Comparison of ENCODE assay signal across 9 mouse cellular contexts in the genomic region with DNA sequence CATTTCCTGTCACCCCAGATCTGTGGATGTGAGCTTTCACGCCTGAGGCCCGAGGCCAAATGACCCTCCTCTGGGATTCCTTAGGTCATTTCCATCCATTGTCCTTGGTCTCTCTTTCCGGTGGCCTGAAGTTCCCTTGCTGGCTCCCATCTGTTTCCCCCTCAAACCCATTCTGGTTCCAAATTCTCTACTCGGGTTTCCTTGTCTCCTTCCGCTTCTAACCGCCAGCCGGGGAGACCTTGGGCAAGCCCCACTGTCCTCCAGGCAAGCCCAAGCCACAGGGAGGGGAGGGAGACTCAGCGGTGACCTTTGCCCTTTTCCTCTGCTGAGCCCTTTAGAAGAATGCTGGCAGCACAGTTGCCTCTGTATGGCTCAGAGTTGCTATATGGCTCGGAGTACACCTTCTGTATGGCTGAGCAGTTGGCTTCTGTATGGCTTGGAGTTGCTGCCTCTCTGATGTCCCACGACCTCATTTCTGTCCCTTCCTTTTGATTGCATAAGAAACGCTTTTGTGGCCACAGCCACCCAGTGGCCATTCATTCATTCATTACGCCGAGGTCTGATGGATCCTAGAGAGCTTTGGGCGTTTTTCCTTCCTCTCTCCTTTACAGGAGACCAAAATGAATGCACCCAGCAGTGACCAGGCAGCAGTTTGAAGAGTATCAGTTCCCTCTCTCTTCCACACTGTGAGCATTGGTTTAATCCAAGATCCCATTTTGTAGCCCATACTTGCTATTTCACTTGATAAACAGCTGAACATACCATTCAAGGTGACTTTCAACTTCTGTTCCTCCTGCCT. TPM values are rescaled to one million over a fixed set of nuclear protein-coding genes. Genes with fewer than 3 reads are reported as not detected.
DNase-seq lines count a peak whose midpoint lies in the region; ATAC-seq and TF ChIP-seq lines count a peak whose summit lies in the region.
"Had no signal": no experiment of that assay in that cellular context is flagged by ENCODE, and none has a peak within 500 bp of the region (broad histone marks: within the 10 kb centered on the region; RNA-seq: fewer than 3 reads in every experiment).

No protein-coding gene starts in this region.

- H3K4me1 ChIP-seq in heart, embryonic 16.5 days (ENCODE audit: control insufficient read depth, insufficient read depth, low read length), result no peaks in the 10 kb centered on the region; the same call in 1 of the 2 replicates
- peaks cover 14% of the 10 kb centered on the region for H3K4me1 ChIP-seq in limb, embryonic 11.5 days (ENCODE audit: control insufficient read depth, insufficient read depth, low read length)
- peaks cover 8% of the 10 kb centered on the region for H3K4me1 ChIP-seq in stomach, embryonic 16.5 days (ENCODE audit: control insufficient read depth, insufficient read depth, low read length)
- no peaks in the 10 kb centered on the region for H3K4me1 ChIP-seq in forebrain, embryonic 14.5 days (ENCODE audit: control insufficient read depth, insufficient read depth, low read length)

- H3K4me2 ChIP-seq in heart, embryonic 16.5 days (ENCODE audit: low read depth, low read length), result no peak overlapping the region
- no peak overlapping the region for H3K4me2 ChIP-seq in limb, embryonic 11.5 days (ENCODE audit: low read depth, severe bottlenecking)
- H3K4me2 ChIP-seq in stomach, embryonic 16.5 days (ENCODE audit: low read depth, low read length), result no peak overlapping the region
- H3K4me2 ChIP-seq in forebrain, embryonic 14.5 days (ENCODE audit: low read length), result no peak overlapping the region
- H3K4me2 ChIP-seq: embryonic facial prominence, embryonic 13.5 days had no signal

- no peak overlapping the region for H3K9ac ChIP-seq in heart, embryonic 16.5 days (ENCODE audit: low read length)
- H3K9ac ChIP-seq in limb, embryonic 11.5 days (ENCODE audit: low read length), result no peak overlapping the region
- H3K9ac ChIP-seq in stomach, embryonic 16.5 days (ENCODE audit: low read length), result no peak overlapping the region
- H3K9ac ChIP-seq in forebrain, embryonic 14.5 days (ENCODE audit: low read length), result no peak overlapping the region
- H3K9ac ChIP-seq: embryonic facial prominence, embryonic 13.5 days had no signal

- no peaks in the 10 kb centered on the region for H3K27me3 ChIP-seq in heart, embryonic 16.5 days (ENCODE audit: control insufficient read depth, insufficient read depth, low read length)
- H3K27me3 ChIP-seq in limb, embryonic 11.5 days (ENCODE audit: control insufficient read depth, insufficient read depth, low read length), result no peaks in the 10 kb centered on the region
- H3K27me3 ChIP-seq in stomach, embryonic 16.5 days (ENCODE audit: control insufficient read depth, insufficient read depth, low read length), result no peaks in the 10 kb centered on the region
- H3K27me3 ChIP-seq in forebrain, embryonic 14.5 days (replicated peaks; ENCODE audit: control insufficient read depth, insufficient read depth, low read length), result no peaks in the 10 kb centered on the region
- H3K27me3 ChIP-seq: embryonic facial prominence, embryonic 13.5 days had no signal

- WGBS in heart, embryonic 16.5 days, result 52% methylated on average over 14 of the region's 14 CpGs
- 44% methylated on average over 14 of the region's 14 CpGs for WGBS in limb, embryonic 11.5 days
- WGBS in stomach, embryonic 16.5 days, result 46% methylated on average over 14 of the region's 14 CpGs
- WGBS in forebrain, embryonic 14.5 days, result 38% methylated on average over 14 of the region's 14 CpGs

- H3K9me3 ChIP-seq in heart, embryonic 16.5 days (replicated peaks; ENCODE audit: control insufficient read depth, low read length), result no peaks in the 10 kb centered on the region
- H3K9me3 ChIP-seq in limb, embryonic 11.5 days (ENCODE audit: control insufficient read depth, low read length), result no peaks in the 10 kb centered on the region
- H3K9me3 ChIP-seq in stomach, embryonic 16.5 days (replicated peaks; ENCODE audit: control insufficient read depth, low read length), result no peaks in the 10 kb centered on the region
- H3K9me3 ChIP-seq in forebrain, embryonic 14.5 days (replicated peaks; ENCODE audit: control insufficient read depth, low read length), result no peaks in the 10 kb centered on the region
- H3K9me3 ChIP-seq: embryonic facial prominence, embryonic 13.5 days had no signal

- TF ChIP-seq CTCF in layer of hippocampus, adult 2 months (conservative IDR thresholded peaks at IDR 0.05), result peak; percentile 22; the same call in 1 of the 2 replicates

- no peak overlapping the region for H3K27ac ChIP-seq in layer of hippocampus, adult 2 months
- H3K27ac ChIP-seq in heart, embryonic 16.5 days (ENCODE audit: low read length), result no peak overlapping the region
- no peak overlapping the region for H3K27ac ChIP-seq in limb, embryonic 11.5 days (replicated peaks; ENCODE audit: low read depth, low read length)
- no peak overlapping the region; the same call in 1 of the 2 replicates for H3K27ac ChIP-seq in stomach, embryonic 16.5 days (ENCODE audit: low read length)
- H3K27ac ChIP-seq in forebrain, embryonic 14.5 days (ENCODE audit: low read depth, low read length), result no peak overlapping the region
- H3K27ac ChIP-seq: embryonic facial prominence, embryonic 13.5 days had no signal

- no peak for DNase-seq in layer of hippocampus, adult 2 months (ENCODE audit: low spot score in 2 of 2)
- DNase-seq in layer of hippocampus, adult 9-10 months (ENCODE audit: low spot score), result no peak
- peak; percentile 45 for DNase-seq in limb, embryonic 11.5 days (ENCODE audit: low spot score)
- DNase-seq in testis, postnatal 10 days (ENCODE audit: low spot score), result no peak
- DNase-seq in forebrain, embryonic 14.5 days (ENCODE audit: low spot score), result no peak
- DNase-seq in MN1 (ENCODE audit: low spot score), result no peak

- H3K4me3 ChIP-seq in layer of hippocampus, adult 2 months, result no peak overlapping the region
- no peak overlapping the region for H3K4me3 ChIP-seq in heart, embryonic 16.5 days (ENCODE audit: low read length)
- H3K4me3 ChIP-seq in limb, embryonic 11.5 days (ENCODE audit: low read depth, low read length), result no peak overlapping the region
- H3K4me3 ChIP-seq in stomach, embryonic 16.5 days (replicated peaks; ENCODE audit: low read length), result no peak overlapping the region
- H3K4me3 ChIP-seq in forebrain, embryonic 14.5 days (ENCODE audit: low read depth, low read length), result no peak overlapping the region
- H3K4me3 ChIP-seq: embryonic facial prominence, embryonic 13.5 days had no signal

- no peaks in the 10 kb centered on the region for H3K36me3 ChIP-seq in heart, embryonic 16.5 days (ENCODE audit: control insufficient read depth, insufficient read depth)
- H3K36me3 ChIP-seq in limb, embryonic 11.5 days (ENCODE audit: control insufficient read depth, insufficient read depth, low read length), result no peaks in the 10 kb centered on the region
- no peaks in the 10 kb centered on the region for H3K36me3 ChIP-seq in stomach, embryonic 16.5 days (ENCODE audit: control insufficient read depth, insufficient read depth, low read length)
- H3K36me3 ChIP-seq in forebrain, embryonic 14.5 days (ENCODE audit: control insufficient read depth, insufficient read depth, low read length), result no peaks in the 10 kb centered on the region
- H3K36me3 ChIP-seq: embryonic facial prominence, embryonic 13.5 days had no signal

- ATAC-seq in heart, embryonic 16.5 days (replicated peaks; ENCODE audit: extremely low read depth, insufficient read depth, low FRiP score), result peak; percentile 61
- ATAC-seq in limb, embryonic 11.5 days (ENCODE audit: insufficient number of reproducible peaks, low FRiP score, low TSS enrichment, low read depth), result no peak
- peak; percentile 49 for ATAC-seq in stomach, embryonic 16.5 days (ENCODE audit: insufficient read depth, low FRiP score)
- no peak for ATAC-seq in forebrain, embryonic 14.5 days

RNA-seq across cellular contexts. Expression of gene Ldlrap1, which starts 11.5 kb away (rescaled TPM):
- total RNA-seq in layer of hippocampus, adult 2 months (2021), result 1 to 10 TPM; 2.0 to 3.0 TPM
- 14.7 and 15.8 TPM in 2 replicates for polyA plus RNA-seq in heart, embryonic 16.5 days (2015; fragmentation: Nextera tagmentation; extraction: Ambion mirVana)
- polyA plus RNA-seq in limb, embryonic 11.5 days (2014; fragmentation: Nextera tagmentation; extraction: Ambion mirVana), result 14.5 and 16.8 TPM in 2 replicates
- polyA plus RNA-seq in stomach, embryonic 16.5 days (2015; fragmentation: Nextera tagmentation; extraction: Ambion mirVana), result 25.6 and 26.7 TPM in 2 replicates
- polyA plus RNA-seq in forebrain, embryonic 14.5 days (2014; fragmentation: Nextera tagmentation; extraction: Ambion mirVana), result 1.6 and 1.7 TPM in 2 replicates

Comparison
In these comparisons a context has a peak if more than half of its experiments do, and no peak if none do; other contexts are left out.
1. ATAC-seq: peak in heart, embryonic 16.5 days (single experiment) and stomach, embryonic 16.5 days (single experiment); none in limb, embryonic 11.5 days (single experiment) and forebrain, embryonic 14.5 days (single experiment).